Mouse (Mus musculus): Measurements from ENCODE around the gene B3gnt9. TPM values are rescaled to one million over a fixed set of nuclear protein-coding genes. Genes with fewer than 3 reads are reported as not detected.

Gene B3gnt9
- total and polyA plus RNA-seq, 3 experiments, result 3.5 to 7.1 (median 5.2) TPM

GRCm38 (mm10) chr8:105225917-105226316 is 29.0 kb downstream of the B3gnt9 start:
- intact Hi-C loops (cut with DNase I), result loop anchor here (2.0 kb wide), 3 partner anchors 29 to 63 kb away; partner anchors contain the start of genes 4931428F04Rik, B3gnt9 and Cbfb
- Histone ChIP-seq H3K4me3 (peak overlapping the region; percentile 82), H3K4me1 (ENCODE audit: control insufficient read depth, insufficient read depth, low read length) (peaks cover 2% of the 10 kb centered on the region), H3K36me3 (ENCODE audit: control insufficient read depth, insufficient read depth, low read length) (peaks cover 4% of the 10 kb centered on the region; the same call in 1 of the 2 replicates), H3K27me3 (ENCODE audit: control insufficient read depth, insufficient read depth, low read length) (no peaks in the 10 kb centered on the region), H3K9ac (ENCODE audit: low read depth, low read length) (peak overlapping the region; percentile 97), H3K27ac (no peak overlapping the region), H3K79me2 (replicated peaks; ENCODE audit: control insufficient read depth, insufficient read depth, low read length) (0 out of 2 replicates have a peak, but pooled peaks cover 1% of the 10 kb centered on the region)
- TF ChIP-seq POLR2A (IDR thresholded peaks at IDR 0.05; ENCODE audit: insufficient read depth, low read depth, low read length) (no peak), EP300 (IDR thresholded peaks at IDR 0.05; ENCODE audit: insufficient read depth, low read depth, low read length) (no peak), CTCF (IDR thresholded peaks at IDR 0.05) (no peak)
- no peak for DNase-seq
- WGBS, result 12% methylated on average over 6 of the region's 6 CpGs

- 0 out of 2 replicates have a peak, but pooled peaks cover 1% of the 10 kb centered on the region for H3K79me2 ChIP-seq (replicated peaks; ENCODE audit: control insufficient read depth, insufficient read depth, low read length)
- H3K9ac ChIP-seq (ENCODE audit: low read depth, low read length), result peak overlapping the region; percentile 97
- TF ChIP-seq POLR2A (IDR thresholded peaks at IDR 0.05; ENCODE audit: insufficient read depth, low read depth, low read length) (no peak), EP300 (IDR thresholded peaks at IDR 0.05; ENCODE audit: insufficient read depth, low read depth, low read length) (no peak), CTCF (IDR thresholded peaks at IDR 0.05) (no peak)
- under 1% methylated on average over 27 of the region's 27 CpGs for WGBS
- no peak for DNase-seq
- no peaks in the 10 kb centered on the region for H3K27me3 ChIP-seq (ENCODE audit: control insufficient read depth, insufficient read depth, low read length)
- peak overlapping the region; percentile 87 for H3K27ac ChIP-seq
- H3K36me3 ChIP-seq (ENCODE audit: control insufficient read depth, insufficient read depth, low read length), result peaks cover 4% of the 10 kb centered on the region; the same call in 1 of the 2 replicates
- H3K4me1 ChIP-seq (ENCODE audit: control insufficient read depth, insufficient read depth, low read length), result peaks cover 2% of the 10 kb centered on the region
- H3K4me3 ChIP-seq, result peak overlapping the region; percentile 82
- intact Hi-C loops (cut with DNase I), result loop anchor here (2.0 kb wide), 3 partner anchors 30 to 64 kb away; partner anchors contain the start of genes 4931428F04Rik, B3gnt9 and Cbfb
Observed at GRCm38 (mm10) chr8:105225272-105225593, 29.7 kb downstream of the B3gnt9 start.

GRCm38 (mm10) chr8:105224413-105225271 is 30.3 kb downstream of the B3gnt9 start, which contains the start of gene D230025D16Rik:
D230025D16Rik (plus strand) TSS chr8:105225145.
- peaks cover 2% of the 10 kb centered on the region; the same call in 1 of the 2 replicates for H3K4me1 ChIP-seq (ENCODE audit: control insufficient read depth, insufficient read depth, low read length)
- intact Hi-C loops (cut with DNase I), result loop anchor here (2.0 kb wide), 3 partner anchors 30 to 64 kb away; partner anchors contain the start of genes 4931428F04Rik, B3gnt9 and Cbfb
- WGBS, result 3% methylated on average over 34 of the region's 34 CpGs
- peak; percentile 95 to 99 for DNase-seq
- H3K36me3 ChIP-seq (ENCODE audit: control insufficient read depth, insufficient read depth, low read length), result peaks cover 4% of the 10 kb centered on the region; the same call in 1 of the 2 replicates
- TF ChIP-seq CTCF (IDR thresholded peaks at IDR 0.05) (no peak), EP300 (IDR thresholded peaks at IDR 0.05; ENCODE audit: insufficient read depth, low read depth, low read length) (peak; percentile 35; the same call in 1 of the 2 replicates), POLR2A (IDR thresholded peaks at IDR 0.05; ENCODE audit: insufficient read depth, low read depth, low read length) (peak; percentile 100)
- H3K4me3 ChIP-seq, result peak within 1 kb of the TSS; percentile 82
- no peaks in the 10 kb centered on the region for H3K27me3 ChIP-seq (ENCODE audit: control insufficient read depth, insufficient read depth, low read length)
- peak within 1 kb of the TSS; percentile 87 for H3K27ac ChIP-seq
- H3K9ac ChIP-seq (ENCODE audit: low read depth, low read length), result peak within 1 kb of the TSS; percentile 97
- 0 out of 2 replicates have a peak, but pooled peaks cover 1% of the 10 kb centered on the region for H3K79me2 ChIP-seq (replicated peaks; ENCODE audit: control insufficient read depth, insufficient read depth, low read length)

DNA sequence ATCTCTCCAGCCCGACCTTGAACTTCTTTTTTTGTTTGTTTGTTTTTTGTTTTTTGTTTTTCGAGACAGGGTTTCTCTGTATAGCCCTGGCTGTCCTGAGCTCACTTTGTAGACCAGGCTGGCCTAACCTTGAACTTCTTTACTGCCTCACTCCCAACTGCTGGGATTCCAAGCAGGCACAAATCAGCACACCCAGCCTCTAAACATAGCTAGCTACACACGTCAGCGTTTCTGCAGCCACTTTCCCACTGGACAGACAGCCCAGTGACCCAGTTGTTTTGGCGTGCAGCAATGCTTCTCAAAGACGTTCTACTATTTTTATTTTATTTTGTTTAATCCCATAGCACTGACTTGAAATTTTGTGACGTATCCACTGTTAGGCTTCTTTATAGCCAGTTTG is 31.1 kb downstream of the B3gnt9 start:
- H3K79me2 ChIP-seq (replicated peaks; ENCODE audit: control insufficient read depth, insufficient read depth, low read length), result no peaks in the 10 kb centered on the region
- no peak for TF ChIP-seq CTCF (IDR thresholded peaks at IDR 0.05)
- TF ChIP-seq POLR2A (IDR thresholded peaks at IDR 0.05; ENCODE audit: insufficient read depth, low read depth, low read length), result no peak
- TF ChIP-seq EP300 (IDR thresholded peaks at IDR 0.05; ENCODE audit: insufficient read depth, low read depth, low read length), result no peak
- H3K4me3 ChIP-seq, result peak overlapping the region; percentile 82; the same call in 1 of the 2 replicates
- peaks cover 2% of the 10 kb centered on the region; the same call in 1 of the 2 replicates for H3K4me1 ChIP-seq (ENCODE audit: control insufficient read depth, insufficient read depth, low read length)
- no peaks in the 10 kb centered on the region for H3K27me3 ChIP-seq (ENCODE audit: control insufficient read depth, insufficient read depth, low read length)
- DNase-seq, result peak in 1 of 2 experiments; percentile 24
- H3K9ac ChIP-seq (ENCODE audit: low read depth, low read length), result no peak overlapping the region
- peaks cover 4% of the 10 kb centered on the region; the same call in 1 of the 2 replicates for H3K36me3 ChIP-seq (ENCODE audit: control insufficient read depth, insufficient read depth, low read length)
- peak overlapping the region; percentile 87 for H3K27ac ChIP-seq
- intact Hi-C loops (cut with DNase I), result loop anchor here (2.0 kb wide), 3 partner anchors 31 to 65 kb away; partner anchors contain the start of genes 4931428F04Rik, B3gnt9 and Cbfb
- 63% methylated on average over 7 of the region's 7 CpGs for WGBS

GRCm38 (mm10) chr8:105217926-105218522 is 36.9 kb downstream of the B3gnt9 start:
- DNase-seq, result no peak
- no peak overlapping the region for H3K27ac ChIP-seq
- WGBS, result 78% methylated on average over 5 of the region's 5 CpGs
- intact Hi-C loops (cut with DNase I), result loop anchor here (1.0 to 5.0 kb wide), 5 partner anchors 57 to 561 kb away; no protein-coding TSS in a partner anchor
- H3K4me1 ChIP-seq (ENCODE audit: control insufficient read depth, insufficient read depth, low read length), result no peaks in the 10 kb centered on the region
- H3K9ac ChIP-seq (ENCODE audit: low read depth, low read length), result no peak overlapping the region
- no peaks in the 10 kb centered on the region for H3K79me2 ChIP-seq (replicated peaks; ENCODE audit: control insufficient read depth, insufficient read depth, low read length)
- H3K36me3 ChIP-seq (ENCODE audit: control insufficient read depth, insufficient read depth, low read length), result no peaks in the 10 kb centered on the region
- H3K4me3 ChIP-seq, result no peak overlapping the region
- TF ChIP-seq CTCF (IDR thresholded peaks at IDR 0.05), result peak; percentile 92
- no peak for TF ChIP-seq POLR2A (IDR thresholded peaks at IDR 0.05; ENCODE audit: insufficient read depth, low read depth, low read length)
- H3K27me3 ChIP-seq (ENCODE audit: control insufficient read depth, insufficient read depth, low read length), result no peaks in the 10 kb centered on the region

Measured in heart, adult 2 months (tissue).